Mouse (Mus musculus) testis, postnatal 14 days (tissue): ENCODE results near the gene Prr7.

Source experiments
- DNase-seq: peaks from one replicate; pipeline ENCODE4 v3.0.0; 2021; ENCODE audit warnings: low spot score

The Prr7 gene

DNA sequence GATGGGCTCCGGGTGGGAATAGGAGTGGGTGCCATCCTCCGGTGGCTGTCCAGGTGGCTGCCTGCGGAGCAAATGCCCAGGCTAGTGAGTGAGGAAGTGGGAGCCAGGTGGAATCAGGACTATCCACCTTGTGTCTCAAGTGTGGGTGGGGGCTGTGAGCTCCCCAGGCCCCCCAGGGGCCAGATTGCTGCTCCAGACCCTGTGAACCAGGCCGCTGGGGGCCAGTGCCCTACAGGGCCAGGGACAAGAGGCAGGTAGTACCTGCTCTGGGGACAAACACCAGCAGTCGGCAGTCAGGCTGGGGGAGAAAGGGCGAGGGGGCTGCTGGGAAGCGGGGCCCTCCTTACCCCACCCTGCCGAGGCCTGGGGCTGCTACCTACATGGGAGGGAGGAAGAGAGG, 12.2 kb downstream of the Prr7 start:
- DNase-seq: no peak

DNA sequence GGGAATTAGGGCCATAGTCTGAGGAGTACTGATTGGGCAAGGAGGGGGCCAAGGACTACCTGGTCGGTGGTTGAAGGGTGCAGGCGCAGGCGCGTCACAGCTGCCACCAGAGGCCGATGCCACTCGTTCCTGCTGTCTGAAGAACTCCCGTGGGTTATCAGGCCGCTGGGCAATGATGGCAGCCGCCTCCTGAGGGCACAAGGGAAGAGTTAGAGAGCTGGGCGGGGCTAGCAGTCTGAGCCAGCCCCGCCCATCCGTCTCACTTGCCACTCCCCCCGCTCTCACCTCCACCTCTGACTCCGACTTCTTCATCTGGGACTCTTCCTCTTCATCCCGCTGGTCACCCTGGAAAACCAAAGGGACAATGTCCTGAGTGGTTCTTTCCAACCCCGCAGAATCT, 13.4 kb downstream of the Prr7 start:
- DNase-seq: no peak

DNA sequence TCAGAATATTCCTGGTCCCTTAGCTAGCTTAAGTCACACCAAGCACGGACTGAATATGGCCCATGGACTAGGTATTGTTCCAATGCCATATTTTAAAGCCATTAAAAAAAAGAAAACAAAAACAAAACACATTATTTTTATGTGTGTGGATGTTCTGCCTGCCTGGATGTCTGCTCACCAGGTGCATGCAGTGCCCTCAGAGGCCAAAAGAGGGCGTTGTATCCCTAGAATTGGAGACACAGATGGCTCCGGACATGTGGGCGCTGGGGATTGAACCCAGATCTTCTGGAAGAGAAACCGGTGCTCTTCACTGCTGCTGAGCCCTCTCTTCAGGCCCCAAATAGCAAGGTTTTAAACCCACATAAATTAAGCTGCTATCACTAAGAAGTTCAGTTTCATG, 14.0 kb downstream of the Prr7 start:
- DNase-seq: no peak

DNA sequence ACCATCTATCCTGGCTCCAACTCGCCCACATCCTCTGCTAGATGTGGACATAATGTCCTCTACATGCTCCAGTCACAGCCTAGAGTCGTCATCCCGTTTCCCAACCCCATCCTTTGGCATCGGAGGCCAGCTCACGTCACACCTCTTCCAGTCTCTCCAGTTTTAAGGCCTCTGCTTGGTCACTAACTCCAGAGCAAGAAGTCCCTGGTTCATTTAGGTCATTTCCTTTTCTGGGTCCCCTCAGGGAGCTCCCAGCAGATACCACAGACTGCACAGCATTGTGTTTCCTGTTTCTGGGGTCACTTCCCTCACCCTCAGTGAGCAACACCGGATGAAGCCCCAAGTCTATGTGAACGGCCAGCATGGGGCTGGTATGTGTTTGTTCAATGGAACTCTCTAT, 14.9 kb downstream of the Prr7 start:
- no peak for DNase-seq

DNA sequence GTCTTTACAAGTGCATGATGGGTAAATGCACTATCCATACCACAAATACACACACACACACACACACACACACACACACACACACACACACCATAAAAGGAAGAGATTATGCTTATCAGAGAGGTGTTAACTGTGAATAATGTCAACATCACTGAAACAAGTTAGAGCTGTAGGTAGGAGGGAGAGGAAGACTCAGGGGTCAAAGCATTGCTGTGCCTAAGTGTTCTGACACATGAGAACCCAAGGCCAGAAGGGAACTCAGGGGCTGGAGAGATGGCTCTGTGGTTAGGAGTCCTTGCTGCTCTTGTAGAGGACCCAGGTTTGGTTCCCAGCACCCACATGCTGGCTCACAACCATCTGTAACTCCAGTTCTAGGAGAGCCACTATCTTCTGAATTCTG, 15.9 kb downstream of the Prr7 start:
- no peak for DNase-seq

DNA sequence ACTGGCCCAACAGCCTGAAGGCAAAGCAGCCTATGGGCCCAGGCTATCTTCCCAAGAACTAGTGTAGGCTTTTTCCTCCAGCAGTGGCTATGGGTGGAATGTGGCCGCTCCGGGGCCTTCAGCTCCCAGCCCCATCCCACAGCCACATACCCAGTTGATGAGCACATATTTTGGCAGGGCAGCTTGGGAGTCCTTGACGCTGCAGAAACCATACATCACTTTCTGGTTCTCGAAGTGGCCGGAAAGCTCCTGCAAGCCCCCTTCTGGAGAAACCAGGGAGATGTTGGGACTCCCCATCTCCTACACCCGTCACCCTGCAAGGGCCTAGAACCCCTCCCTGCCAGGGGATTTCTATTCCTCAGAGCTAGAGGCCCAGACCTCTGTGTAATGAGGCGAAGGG, 18.5 kb downstream of the Prr7 start:
- no peak for DNase-seq

DNA sequence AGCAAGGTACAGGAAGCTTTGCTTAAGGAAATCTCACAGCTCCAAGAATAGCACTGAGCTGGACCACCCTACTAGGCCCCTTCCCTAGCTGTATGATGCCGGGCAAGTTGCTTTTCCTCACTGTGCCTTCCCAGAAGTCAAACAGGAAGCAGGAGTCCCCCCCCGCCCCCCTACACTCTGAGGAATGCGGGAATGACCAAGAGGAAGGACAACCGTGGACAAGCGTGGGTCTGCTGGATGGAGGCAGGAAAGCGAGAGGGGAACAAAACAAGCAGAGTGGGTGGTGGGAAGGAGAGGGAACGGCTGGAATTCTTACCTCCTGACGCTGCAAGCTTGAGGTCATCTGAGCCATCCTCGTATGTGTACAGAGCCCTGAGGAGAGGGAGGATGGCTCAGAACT, 19.0 kb downstream of the Prr7 start:
- no peak for DNase-seq

DNA sequence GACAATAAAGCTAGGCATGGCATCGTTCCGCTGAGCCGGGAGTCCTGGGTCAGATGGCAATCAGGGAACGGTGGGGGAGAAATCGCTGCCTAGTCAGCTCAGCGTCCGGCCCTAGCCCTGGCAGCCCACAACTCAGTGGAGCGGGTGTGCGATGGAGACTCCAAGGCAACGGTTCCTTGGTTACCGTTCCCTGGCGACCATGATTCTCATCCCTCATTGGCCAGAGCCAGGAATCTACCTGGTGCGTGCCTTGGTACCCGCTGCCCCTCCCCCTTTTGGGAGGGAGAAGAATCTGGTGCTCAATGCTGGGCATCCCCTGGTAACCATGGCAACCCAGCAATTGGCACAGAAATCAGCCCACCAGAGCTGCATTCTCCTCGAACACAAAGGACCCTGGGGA, 19.5 kb downstream of the Prr7 start:
- no peak for DNase-seq

DNA sequence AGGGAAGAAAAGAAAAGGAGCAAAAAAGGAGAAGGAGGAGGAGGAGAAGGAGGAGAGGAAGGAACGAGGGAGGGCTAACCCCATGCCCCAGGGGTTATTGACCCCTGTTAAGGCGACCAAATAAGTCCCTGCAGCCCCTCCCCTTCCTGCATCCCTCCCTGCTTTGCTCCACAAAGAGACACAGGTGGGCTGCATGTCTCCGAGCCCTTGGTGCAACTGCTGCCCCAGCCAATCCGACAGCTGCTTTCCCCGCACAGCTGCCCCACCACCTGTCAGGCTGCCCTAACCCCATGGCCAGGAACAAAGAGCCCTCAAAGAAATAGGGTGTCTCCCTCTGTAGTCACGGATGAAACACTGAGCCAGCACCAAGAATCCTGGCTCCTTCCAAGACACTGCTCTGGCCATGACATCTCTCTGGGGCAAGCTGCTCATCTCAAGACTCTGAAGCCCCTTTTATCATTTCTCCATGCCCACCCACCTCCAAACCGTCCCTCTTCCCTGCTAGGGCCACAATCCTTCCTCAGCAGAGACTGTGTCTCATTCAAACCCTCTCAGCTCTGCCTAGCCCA, 20.5 kb downstream of the Prr7 start:
- DNase-seq: no peak

DNA sequence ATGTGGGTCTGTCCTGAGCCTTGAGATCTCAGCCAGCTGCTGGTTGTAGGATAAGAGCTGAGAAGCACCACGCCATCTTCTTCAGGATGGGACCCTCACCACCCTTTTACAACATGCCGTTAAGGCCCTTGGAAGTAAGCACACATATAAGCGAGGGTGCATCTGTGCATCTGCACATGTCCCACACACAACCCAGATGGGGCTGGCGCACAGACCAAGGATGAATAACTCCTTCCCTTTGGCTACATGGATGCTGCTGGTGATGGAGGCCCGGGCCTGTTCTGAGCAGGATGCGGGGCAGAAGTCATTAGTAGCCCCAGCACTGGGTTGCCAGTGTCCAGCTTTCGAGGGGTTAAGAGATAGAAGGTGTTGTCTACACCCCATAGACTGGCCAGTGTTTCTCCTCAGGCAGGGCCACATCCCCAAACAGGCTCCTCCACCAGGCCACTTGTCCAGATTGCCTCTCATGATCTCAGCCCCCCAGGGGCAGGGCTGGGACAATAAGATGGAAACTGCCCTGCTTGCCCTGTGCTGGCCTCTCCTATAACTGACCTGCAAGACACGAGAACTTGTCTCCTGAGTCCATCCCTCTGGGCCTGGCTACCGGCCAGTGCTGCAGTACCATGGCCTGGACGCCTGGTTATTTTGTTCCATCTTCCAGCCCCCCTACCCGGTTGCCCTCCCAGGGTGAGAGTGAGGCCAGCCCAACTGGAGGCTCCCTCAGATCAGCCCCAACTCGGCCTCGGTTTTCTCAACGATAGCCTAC, 22.1 kb downstream of the Prr7 start:
- DNase-seq: no peak

DNA sequence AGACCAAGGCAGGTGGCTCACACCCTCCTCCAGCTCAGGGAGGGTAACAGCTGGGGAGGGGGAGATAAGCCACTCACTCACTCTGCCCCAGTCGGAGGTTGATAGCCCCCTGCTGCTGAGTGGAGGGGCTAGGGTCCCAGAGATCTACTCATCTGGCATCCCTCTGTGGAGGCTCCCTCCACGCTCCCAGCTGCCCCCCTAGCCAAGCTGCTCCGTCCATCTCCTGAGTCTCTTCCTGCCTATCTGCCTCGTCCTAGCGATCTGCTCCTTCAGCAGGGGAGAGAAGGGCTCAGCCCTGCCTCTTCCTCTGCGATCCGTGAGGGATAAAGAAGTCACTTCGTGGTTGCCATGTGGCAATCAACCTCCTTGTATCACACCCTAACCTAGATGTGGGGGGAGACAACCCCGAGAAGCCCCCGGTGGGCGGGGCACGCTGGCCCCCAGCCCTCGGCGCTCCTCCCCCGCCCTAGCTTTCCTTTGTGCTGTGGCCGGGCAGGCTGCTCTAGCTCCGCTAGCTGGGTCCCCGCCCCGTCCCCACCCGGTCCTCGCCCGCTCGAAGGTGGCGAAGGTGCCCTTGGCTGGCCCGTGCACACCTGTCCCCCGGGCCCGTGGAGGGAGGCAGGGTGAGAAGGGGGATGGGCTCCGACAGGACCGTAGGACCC, 23.0 kb downstream of the Prr7 start:
- no peak for DNase-seq

DNA sequence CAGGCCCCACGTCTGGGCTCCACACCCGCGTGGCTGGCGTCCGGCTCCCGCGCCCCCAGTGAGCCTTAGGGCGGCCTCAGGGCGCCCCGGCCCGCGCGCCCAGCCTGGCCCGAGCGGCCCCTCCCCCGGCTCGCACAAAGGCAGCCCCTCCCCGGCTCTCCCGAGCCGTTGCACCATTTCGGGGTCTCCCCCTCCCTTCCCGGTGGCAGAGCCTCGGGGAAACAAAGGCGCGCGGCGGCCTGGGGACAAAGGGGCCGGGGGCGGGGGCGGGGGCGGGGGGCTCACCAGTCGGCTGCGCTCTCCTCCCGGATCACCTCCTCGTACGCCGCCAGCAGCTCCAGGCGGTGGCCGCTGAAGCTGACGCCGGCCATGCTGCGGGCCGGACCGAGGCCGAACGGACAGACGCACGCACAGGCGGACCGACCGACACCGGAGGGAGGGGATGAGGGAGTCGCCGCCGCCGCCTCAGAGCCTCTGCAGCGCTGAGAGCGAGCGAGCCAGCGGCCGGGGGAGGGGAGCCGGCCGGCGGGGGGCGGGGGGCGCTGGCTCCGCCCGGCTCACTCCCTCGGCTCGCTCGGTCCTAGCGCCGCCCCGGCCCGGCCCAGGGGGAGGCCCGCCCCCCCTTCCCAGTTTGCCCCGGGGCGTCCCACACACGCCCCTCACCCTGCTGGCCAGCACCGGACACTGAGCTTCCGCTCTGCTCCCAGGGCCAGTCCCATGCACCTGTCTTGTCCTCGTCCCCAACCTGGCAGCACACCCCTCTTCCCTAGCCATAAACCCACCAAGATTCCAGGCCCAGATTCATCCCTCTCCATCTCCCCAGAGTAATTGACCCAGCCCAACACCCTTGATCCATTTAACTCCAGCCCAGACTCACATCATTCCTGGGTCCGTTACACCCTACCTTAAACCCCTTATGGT, 23.8 kb downstream of the Prr7 start, which contains the start of gene Dbn1:
Gene Dbn1 (minus strand): TSS at position 534 of the 921 bp plus-strand sequence.
- DNase-seq: no peak

DNA sequence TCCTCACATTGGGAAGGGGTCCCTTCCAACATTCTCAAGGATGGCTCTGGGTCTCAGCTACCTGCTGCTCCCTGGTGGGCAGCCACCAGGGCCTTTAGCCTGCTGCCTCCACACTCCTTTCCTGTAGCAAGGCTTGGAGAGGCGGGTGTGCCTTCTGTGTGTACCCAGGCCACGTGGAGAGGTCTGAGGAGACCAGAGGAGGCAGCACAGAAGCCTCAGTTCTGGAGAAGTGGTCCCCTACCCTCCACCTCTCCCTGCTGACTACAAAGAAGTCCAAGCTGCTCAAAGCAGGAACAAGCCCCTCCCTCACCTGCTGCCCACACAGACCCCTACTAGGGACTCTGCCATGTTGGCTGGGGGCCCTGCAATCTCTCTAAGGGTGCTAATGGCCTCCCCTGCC, 30.2 kb downstream of the Prr7 start:
- no peak for DNase-seq

DNA sequence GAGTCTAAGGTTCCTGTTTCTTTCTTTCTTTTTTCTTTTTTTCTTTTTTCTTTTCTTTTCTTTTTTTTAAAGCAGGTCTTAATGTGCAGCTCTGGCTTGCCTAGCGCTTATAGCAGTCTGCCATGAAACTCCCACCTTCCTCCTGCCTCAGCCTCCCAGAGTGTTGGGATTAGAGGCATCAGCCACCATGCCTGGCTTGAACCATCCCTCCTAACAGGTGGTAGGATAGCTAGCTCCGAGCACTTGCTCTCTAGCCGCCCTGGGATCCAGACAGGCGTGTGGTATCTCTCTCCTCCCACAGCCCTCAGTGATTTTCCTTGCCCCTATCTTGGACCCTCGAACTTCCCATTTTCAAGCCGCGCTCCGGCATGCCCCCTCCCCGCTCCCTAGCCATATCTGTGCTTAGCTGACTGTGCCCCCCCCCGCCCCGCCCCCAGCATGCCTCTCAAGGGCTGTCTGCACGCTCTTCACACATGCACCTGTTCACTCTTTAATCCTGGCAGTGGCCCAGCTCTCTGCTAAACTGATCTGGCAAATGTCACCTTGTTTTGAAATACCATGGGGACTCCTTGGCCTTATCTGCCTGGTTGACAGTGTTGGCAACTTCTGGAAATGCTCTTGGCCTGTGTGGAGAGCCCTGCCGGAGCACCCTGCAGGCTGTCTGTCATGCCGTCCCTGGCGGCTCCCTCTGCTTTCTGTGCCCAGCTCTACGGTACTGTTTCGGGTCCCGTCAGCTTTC, 31.0 kb downstream of the Prr7 start:
- DNase-seq: no peak

DNA sequence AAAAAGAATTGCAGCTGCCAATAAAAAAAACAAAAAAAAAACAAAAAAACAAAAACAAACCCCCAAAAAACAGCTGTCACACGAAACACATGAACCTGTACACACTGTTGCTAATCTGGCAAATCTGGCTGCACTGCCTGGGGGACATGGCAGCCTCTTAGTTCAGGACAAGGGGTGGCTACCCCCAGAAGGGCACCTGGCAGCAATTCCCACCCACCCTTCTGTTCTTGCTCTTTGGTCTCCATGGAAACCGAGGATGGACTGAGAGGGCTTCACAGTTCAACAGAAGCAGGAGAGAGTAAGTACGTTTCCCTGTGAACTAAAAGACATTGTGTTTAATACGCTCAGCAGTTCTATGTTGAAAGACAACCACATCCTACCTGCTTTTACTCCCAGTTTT, 31.6 kb downstream of the Prr7 start:
- DNase-seq: no peak

DNA sequence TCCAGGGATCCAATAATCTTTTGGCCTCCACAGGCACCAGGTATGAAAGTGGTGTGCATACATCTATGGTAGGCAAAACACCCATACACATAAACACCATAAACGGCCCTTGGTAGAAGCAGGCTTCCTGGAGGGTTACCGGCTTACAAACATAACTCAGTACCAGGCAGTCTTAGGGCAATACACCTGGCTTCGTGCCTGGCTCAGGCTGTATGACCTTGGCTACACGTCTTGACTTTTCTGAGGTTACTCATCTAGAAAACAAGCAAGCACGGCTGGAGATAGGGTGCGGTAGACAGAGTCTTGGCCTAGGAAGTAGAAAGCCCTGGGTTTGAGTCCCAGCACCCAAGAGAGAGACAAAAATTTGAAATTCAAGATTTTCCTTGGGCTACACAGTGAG, 32.6 kb downstream of the Prr7 start:
- DNase-seq: no peak

DNA sequence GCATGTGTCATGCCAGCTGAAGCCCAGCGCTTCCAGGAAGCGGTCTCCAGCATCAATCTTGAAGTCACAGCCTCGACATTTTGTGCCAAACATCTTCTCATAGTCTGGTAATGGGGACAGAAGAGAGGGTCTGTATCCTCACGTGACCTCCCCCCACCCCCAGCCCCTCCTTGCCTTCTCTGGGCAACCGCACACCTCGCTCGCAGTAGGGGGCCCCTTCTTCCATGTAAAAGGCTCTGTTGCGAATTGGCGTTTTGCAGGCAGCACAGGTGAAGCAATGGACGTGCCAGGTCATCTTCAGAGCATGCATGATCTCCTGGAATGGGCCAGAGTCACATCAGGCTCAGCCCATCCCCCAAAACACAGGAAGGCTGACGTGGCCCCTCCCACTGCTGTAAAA, 34.8 kb downstream of the Prr7 start:
- no peak for DNase-seq

DNA sequence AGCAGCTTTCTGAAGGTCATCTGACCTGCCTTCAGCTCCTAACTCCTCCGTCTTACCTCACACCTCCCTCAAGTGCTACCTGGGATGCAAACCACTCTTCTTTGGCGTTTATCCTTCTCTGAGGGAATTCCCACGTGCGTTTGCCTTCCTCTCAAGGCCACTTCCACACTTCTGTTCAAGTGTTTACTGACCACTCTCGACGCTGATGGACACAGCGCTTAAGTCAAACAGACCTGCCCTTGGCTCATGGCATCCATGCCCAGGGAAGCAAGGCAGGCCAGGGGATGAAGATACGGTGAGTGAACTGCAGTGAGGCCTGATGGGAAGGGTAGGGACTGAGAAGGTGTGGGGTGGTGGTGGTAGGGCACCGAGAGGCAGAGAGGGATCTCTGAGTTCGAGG, 36.5 kb downstream of the Prr7 start:
- DNase-seq: no peak

DNA sequence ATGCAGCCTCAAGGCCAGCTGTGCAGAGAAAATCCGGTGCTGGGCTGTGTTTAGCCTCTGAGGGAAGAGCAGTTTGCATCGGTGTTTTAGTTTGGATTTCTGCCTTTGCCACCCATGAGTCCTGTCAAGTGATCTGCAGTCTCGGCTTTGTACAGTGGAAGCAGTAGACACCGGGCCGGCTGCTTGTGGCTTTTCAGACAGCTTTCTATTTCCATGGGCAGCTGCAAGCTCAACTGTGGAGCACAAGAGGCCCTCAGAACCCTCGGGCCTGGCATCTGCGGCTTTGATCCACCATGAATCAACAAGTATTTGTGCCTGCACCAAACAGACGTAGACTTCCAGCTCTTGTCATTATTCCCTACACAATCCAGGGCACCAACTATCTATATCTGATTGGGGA, 38.3 kb downstream of the Prr7 start:
- no peak for DNase-seq

DNA sequence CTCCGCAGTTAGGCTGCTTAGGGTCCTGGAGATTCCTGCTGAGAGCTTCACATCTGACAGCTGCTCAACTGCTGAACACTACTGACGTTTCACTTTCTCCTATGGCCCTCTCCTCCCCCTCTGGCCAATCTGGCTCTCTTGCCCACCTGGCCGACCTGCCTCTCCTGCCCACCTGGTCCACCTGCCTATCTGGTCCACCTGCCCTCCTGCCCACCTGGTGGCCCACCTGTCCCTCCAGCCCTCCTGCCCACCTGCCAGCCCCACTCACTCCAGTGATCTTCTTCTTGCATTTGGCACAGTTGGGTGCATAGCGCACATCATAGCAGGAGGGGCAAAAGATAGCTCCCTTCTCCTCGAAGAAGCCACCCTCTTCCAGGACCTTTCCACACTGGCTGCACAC, 40.3 kb downstream of the Prr7 start:
- DNase-seq: no peak

DNA sequence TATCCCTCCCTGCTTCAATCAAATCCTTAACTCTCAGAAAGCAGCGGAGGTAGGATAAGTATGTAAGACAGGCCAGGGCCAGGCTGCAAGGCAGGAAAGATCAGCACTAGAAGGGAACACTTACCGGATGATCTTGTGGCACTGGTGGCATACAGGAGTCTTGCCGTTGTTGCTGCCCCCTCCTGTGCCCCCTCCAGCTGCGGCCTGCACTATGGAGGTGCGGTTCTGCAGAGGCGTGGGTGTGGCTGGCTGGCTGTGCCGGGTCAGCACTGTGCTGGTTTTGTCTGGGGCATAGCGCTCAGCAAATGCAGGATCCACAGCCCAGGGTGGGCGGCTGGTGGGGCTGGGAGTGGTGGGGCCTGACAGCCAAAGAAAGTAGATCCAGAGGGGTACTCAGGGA, 41.7 kb downstream of the Prr7 start:
- DNase-seq: no peak

DNA sequence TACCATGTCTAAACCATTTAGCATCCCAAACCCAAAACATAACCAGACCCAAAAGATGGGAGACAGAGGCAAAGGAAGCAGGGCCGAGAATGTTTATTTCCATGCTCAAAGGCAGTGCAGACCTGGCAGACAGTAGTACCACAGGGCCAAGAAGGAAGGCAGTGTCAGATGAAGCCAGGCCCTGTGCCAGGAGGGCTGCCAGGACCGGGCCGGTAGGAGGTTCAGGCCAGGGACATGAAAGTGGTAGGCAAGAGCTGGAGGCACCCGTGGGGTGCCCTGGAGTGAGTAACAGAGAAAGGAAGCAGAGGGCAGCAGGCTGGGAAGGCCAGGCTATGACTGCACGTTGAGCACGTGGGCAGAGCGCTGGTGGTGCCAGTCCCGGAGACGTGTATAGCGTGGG, 42.6 kb downstream of the Prr7 start:
- DNase-seq: no peak
